Mouse (Mus musculus) left cerebral cortex, adult 9 months (tissue): ENCODE measurements around the gene Efcab5.

Experiments
- DNase-seq, 2 experiments: peaks; one replicate each; pipeline ENCODE4 v3.0.0; 2022; ENCODE audit warnings: low spot score in 2 of 2

The Efcab5 gene

GRCm38 (mm10) chr11:77188868-77189267 lies at the start of gene Efcab5:
Efcab5 (minus strand) TSS chr11:77188968.
- DNase-seq, result no peak

- no peak for DNase-seq
These were observed 46.5 kb upstream of the Efcab5 start for GRCm38 (mm10) chr11:77235267-77235666.

- DNase-seq, result no peak
These were observed 42.7 kb upstream of the Efcab5 start for GRCm38 (mm10) chr11:77231514-77231913.

GRCm38 (mm10) chr11:77230765-77231164 lies 42.0 kb upstream of the Efcab5 start:
- no peak for DNase-seq

- DNase-seq, result peak in 1 of 2 experiments; percentile 44
These were observed 28.0 kb upstream of the Efcab5 start for GRCm38 (mm10) chr11:77216761-77217130.

GRCm38 (mm10) chr11:77215951-77216760 lies 27.4 kb upstream of the Efcab5 start, which contains the start of gene Ssh2:
Ssh2 (plus strand) TSS chr11:77216287.
- DNase-seq, result peak; percentile 37 to 71

- DNase-seq, result no peak
These were observed 26.7 kb upstream of the Efcab5 start for GRCm38 (mm10) chr11:77215483-77215882.

GRCm38 (mm10) chr11:77214755-77215154 lies 26.0 kb upstream of the Efcab5 start:
- peak; percentile 32 to 69 for DNase-seq

GRCm38 (mm10) chr11:77214142-77214692 lies 25.4 kb upstream of the Efcab5 start:
- no peak for DNase-seq

- no peak for DNase-seq
These were observed 11.9 kb upstream of the Efcab5 start for GRCm38 (mm10) chr11:77200703-77201102.

GRCm38 (mm10) chr11:77199636-77200035 lies 10.9 kb upstream of the Efcab5 start:
- no peak for DNase-seq

GRCm38 (mm10) chr11:77196181-77197143 lies 7.7 kb upstream of the Efcab5 start:
- no peak for DNase-seq

- no peak for DNase-seq
These were observed 6.8 kb upstream of the Efcab5 start for GRCm38 (mm10) chr11:77195360-77196109.

GRCm38 (mm10) chr11:77194762-77195161 lies 6.0 kb upstream of the Efcab5 start:
- DNase-seq, result no peak

- no peak for DNase-seq
These were observed 5.3 kb upstream of the Efcab5 start for GRCm38 (mm10) chr11:77193941-77194553.

GRCm38 (mm10) chr11:77193410-77193809 lies 4.6 kb upstream of the Efcab5 start:
- no peak for DNase-seq

- no peak for DNase-seq
These were observed 3.8 kb downstream of the Efcab5 start for GRCm38 (mm10) chr11:77184926-77185325.

GRCm38 (mm10) chr11:77182616-77183015 lies 6.2 kb downstream of the Efcab5 start:
- DNase-seq, result no peak

- no peak for DNase-seq
These were observed 6.7 kb downstream of the Efcab5 start for GRCm38 (mm10) chr11:77182041-77182440.

GRCm38 (mm10) chr11:77181528-77181927 lies 7.2 kb downstream of the Efcab5 start:
- DNase-seq, result no peak

GRCm38 (mm10) chr11:77180886-77181285 lies 7.9 kb downstream of the Efcab5 start:
- peak; percentile 5 to 54 for DNase-seq
